Mouse (Mus musculus): ENCODE results near the gene Ddx23. TPM values are rescaled to one million over a fixed set of nuclear protein-coding genes. Genes with fewer than 3 reads are reported as not detected.

Gene Ddx23
- polyA plus RNA-seq, 1 experiment from 2014 or later = 16.5 TPM

- no peak; the same call in 1 of the 2 replicates for ATAC-seq (ENCODE audit: extremely low read depth, insufficient number of reproducible peaks, low FRiP score, low TSS enrichment)
- Histone ChIP-seq H3K4me1 (peaks cover 74% of the 10 kb centered on the region), H3K4me3 (peak overlapping the region; percentile 77), H3K27me3 (replicated peaks) (peaks cover 87% of the 10 kb centered on the region), H3K27ac (replicated peaks) (no peak overlapping the region), H3K36me3 (no peaks in the 10 kb centered on the region), H3K9me3 (no peaks in the 10 kb centered on the region), H3K9ac (peak overlapping the region; percentile 80), H3K4me2 (peak overlapping the region; percentile 93)
- WGBS = under 1% methylated on average over 18 of the region's 18 CpGs
Measured at GRCm38 (mm10) chr15:98631493-98631892, 31.2 kb downstream of the Ddx23 start.

GRCm38 (mm10) chr15:98630540-98630939 is 32.2 kb downstream of the Ddx23 start, which contains the start of gene Cacnb3:
Gene Cacnb3, plus strand, starts transcription at chr15:98630840.
- 49% methylated on average over 3 of the region's 4 CpGs for WGBS
- Histone ChIP-seq H3K27ac (replicated peaks) (no peak within 1 kb of the TSS), H3K27me3 (replicated peaks) (peaks cover 78% of the 10 kb centered on the region), H3K4me3 (peak within 1 kb of the TSS; percentile 77), H3K9ac (peak within 1 kb of the TSS; percentile 80), H3K4me2 (peak within 1 kb of the TSS; percentile 93), H3K4me1 (peaks cover 74% of the 10 kb centered on the region), H3K9me3 (no peaks in the 10 kb centered on the region), H3K36me3 (no peaks in the 10 kb centered on the region)
- no peak for ATAC-seq (ENCODE audit: extremely low read depth, insufficient number of reproducible peaks, low FRiP score, low TSS enrichment)

DNA sequence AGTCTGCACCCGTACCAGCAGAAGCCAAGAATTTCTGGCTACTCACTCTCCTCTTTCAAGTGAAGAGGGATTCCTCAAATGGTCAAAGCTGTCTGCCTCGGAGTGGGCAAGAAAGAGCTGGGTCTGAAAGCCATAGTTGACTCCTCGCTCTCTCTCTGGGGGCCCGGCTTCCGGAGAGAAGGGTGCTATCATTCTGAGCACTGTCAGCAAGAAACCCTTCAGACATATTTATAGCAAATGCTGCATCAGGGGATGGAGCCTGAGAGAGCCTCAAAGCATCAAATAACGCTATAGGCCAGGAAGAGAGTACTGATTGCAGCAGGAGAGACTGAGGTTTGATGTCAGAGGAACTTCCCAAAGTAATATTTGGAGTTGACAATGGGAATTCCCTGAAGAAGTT is 33.2 kb downstream of the Ddx23 start:
- peak overlapping the region; percentile 67 for H3K9ac ChIP-seq
- 29% methylated on average over 6 of the region's 6 CpGs for WGBS
- H3K27me3 ChIP-seq (replicated peaks) = peaks cover 71% of the 10 kb centered on the region
- H3K27ac ChIP-seq (replicated peaks) = 0 out of 2 replicates have a peak overlapping the region, but pooled peaks have one; percentile 24
- H3K4me3 ChIP-seq = no peak overlapping the region
- H3K4me1 ChIP-seq = peaks cover 68% of the 10 kb centered on the region
- no peaks in the 10 kb centered on the region for H3K9me3 ChIP-seq
- H3K36me3 ChIP-seq = no peaks in the 10 kb centered on the region
- ATAC-seq (ENCODE audit: extremely low read depth, insufficient number of reproducible peaks, low FRiP score, low TSS enrichment) = no peak
- peak overlapping the region; percentile 62 for H3K4me2 ChIP-seq

DNA sequence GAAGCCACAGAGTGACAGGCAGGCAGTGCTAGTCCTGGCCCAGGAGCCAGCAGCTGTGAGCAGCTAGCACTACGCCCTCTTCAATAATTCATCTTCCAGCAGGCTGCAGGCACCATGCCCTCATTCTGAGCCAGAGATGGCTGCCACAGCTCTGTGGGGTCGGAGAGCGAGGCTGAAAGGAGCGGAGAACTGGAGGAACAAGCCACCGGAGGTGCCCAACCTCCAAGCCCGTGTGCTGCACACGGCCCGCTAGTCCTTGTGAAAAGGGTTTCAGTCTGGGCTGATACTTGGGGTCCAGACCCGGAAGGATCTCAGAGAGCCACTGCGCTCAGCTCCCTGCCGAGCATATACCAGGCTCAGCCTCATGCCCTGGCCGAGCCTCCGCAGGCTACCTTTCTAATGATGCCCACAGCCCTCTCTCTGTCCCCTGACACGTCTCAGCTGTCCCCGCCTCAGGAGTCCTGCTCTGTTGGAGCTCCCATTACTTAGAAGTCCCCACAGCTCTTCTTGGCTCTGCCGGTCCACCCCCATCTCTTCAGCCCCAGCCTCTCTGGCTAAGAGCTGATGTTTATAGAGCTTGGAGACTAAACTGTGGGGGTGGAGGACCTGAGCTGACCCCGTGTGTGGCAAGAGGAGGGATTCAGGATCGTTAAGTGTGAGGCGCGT is 34.0 kb downstream of the Ddx23 start:
- peaks cover 64% of the 10 kb centered on the region for H3K27me3 ChIP-seq (replicated peaks)
- peak overlapping the region; percentile 62 for H3K4me2 ChIP-seq
- ATAC-seq (ENCODE audit: extremely low read depth, insufficient number of reproducible peaks, low FRiP score, low TSS enrichment) = no peak
- H3K9ac ChIP-seq = peak overlapping the region; percentile 67
- H3K4me3 ChIP-seq = peak overlapping the region; percentile 32
- whole genome bisulfite sequencing = 13% methylated on average over 20 of the region's 20 CpGs
- no peaks in the 10 kb centered on the region for H3K36me3 ChIP-seq
- peaks cover 61% of the 10 kb centered on the region for H3K4me1 ChIP-seq
- H3K27ac ChIP-seq (replicated peaks) = peak overlapping the region; percentile 24; the same call in 1 of the 2 replicates
- 0 out of 2 replicates have a peak, but pooled peaks cover 3% of the 10 kb centered on the region for H3K9me3 ChIP-seq

DNA sequence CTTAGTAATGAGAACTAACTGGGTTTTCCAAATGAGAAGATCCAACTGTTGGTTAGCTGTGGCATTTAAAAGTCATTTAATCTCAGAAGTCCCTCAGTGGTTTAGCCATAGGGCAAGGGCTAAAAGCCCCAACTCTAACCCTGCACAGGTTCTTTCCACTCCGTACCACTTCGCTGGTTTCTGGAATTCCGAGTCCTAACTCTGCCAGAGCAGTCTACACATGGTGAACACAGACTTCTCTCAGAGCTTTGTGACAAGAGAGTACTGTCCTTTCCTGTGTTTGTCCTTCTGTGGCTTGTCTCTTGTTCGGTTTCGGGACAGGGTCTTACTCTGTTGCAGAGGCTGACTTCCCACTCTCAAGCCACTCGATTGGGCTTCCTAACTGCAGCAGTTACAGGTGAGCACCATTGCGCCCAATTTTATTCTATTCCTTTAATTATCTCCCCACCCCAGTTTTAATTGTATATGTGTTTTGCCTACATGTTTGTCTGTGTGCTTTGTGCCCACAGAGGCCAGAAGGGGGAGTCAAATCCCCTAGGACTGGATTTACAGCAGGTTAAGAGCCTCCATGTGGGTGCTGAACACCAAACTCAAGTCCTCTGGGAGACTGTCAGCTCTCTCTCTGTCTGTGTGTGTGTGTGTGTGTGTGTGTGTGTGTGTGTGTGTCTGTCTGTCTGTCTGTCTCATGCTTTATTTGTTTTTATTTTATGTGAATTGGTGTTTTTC is 36.0 kb downstream of the Ddx23 start:
- ATAC-seq (ENCODE audit: extremely low read depth, insufficient number of reproducible peaks, low FRiP score, low TSS enrichment) = no peak
- H3K4me1 ChIP-seq = peaks cover 42% of the 10 kb centered on the region
- 0 out of 2 replicates have a peak, but pooled peaks cover 4% of the 10 kb centered on the region for H3K9me3 ChIP-seq
- peaks cover 56% of the 10 kb centered on the region for H3K27me3 ChIP-seq (replicated peaks)
- no peaks in the 10 kb centered on the region for H3K36me3 ChIP-seq
- no peak overlapping the region for H3K9ac ChIP-seq
- no peak overlapping the region for H3K4me3 ChIP-seq
- H3K27ac ChIP-seq (replicated peaks) = no peak overlapping the region
- 69% methylated on average over 7 of the region's 7 CpGs for WGBS
- H3K4me2 ChIP-seq = 0 out of 2 replicates have a peak overlapping the region, but pooled peaks have one; percentile 16

- no peak for ATAC-seq (ENCODE audit: extremely low read depth, insufficient number of reproducible peaks, low FRiP score, low TSS enrichment)
- Histone ChIP-seq H3K4me2 (0 out of 2 replicates have a peak overlapping the region, but pooled peaks have one; percentile 16), H3K9me3 (0 out of 2 replicates have a peak, but pooled peaks cover 4% of the 10 kb centered on the region), H3K9ac (no peak overlapping the region), H3K27ac (replicated peaks) (0 out of 2 replicates have a peak overlapping the region, but pooled peaks have one; percentile 20), H3K27me3 (replicated peaks) (peaks cover 54% of the 10 kb centered on the region), H3K4me3 (no peak overlapping the region), H3K4me1 (peaks cover 37% of the 10 kb centered on the region), H3K36me3 (no peaks in the 10 kb centered on the region)
- 23% methylated on average over 8 of the region's 8 CpGs for WGBS
Measured at GRCm38 (mm10) chr15:98626078-98626477, 36.6 kb downstream of the Ddx23 start.

- ATAC-seq (ENCODE audit: extremely low read depth, insufficient number of reproducible peaks, low FRiP score, low TSS enrichment) = no peak
- Histone ChIP-seq H3K27ac (replicated peaks) (no peak overlapping the region), H3K9ac (no peak overlapping the region), H3K9me3 (0 out of 2 replicates have a peak, but pooled peaks cover 4% of the 10 kb centered on the region), H3K4me3 (no peak overlapping the region), H3K4me2 (no peak overlapping the region), H3K4me1 (peaks cover 15% of the 10 kb centered on the region), H3K36me3 (no peaks in the 10 kb centered on the region), H3K27me3 (replicated peaks) (peaks cover 33% of the 10 kb centered on the region)
- 40% methylated on average over 5 of the region's 5 CpGs for WGBS
Measured at GRCm38 (mm10) chr15:98623361-98623821, 39.3 kb downstream of the Ddx23 start.

DNA sequence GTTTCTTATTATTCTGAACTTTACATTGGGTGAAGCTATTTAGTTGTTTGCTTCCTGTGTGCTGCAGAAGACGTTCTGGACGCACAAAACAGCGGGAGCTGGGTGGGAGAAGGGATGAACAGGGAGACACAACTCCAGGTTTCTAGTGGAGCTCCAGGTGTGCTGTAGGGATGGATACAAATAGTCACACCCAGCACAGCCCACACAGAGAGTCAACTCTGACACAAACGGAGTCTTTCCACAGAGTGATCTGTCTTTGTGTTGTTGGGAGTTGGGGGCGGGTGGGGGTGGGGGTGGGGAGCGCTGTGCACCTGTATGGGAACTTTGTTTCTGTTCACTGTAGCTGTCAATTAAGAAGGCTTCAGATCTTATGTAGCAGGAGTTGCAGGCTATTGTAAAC is 40.0 kb downstream of the Ddx23 start:
- 33% methylated on average over 6 of the region's 6 CpGs for WGBS
- no peaks in the 10 kb centered on the region for H3K36me3 ChIP-seq

DNA sequence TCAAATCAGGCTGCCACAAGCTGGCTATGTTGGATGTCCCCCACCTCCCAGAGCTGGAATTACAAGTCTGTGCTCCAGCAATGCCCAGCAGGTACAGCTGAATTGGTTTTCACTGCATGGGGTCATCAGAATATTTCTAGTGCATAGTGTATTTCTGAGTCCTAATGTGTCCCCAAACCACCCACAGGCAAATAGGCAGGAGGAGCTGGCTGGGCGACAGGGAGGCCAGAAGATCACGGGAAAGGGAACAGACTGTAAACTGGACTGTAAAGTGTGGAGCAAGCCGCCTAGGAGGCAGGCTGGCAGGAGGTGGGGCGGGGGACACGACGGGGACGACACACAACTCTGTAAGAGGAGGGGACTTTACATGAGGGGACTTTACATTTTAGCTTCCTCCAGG is 40.5 kb downstream of the Ddx23 start:
- Histone ChIP-seq H3K27ac (replicated peaks) (no peak overlapping the region), H3K4me1 (peaks cover 15% of the 10 kb centered on the region), H3K4me3 (no peak overlapping the region), H3K9me3 (0 out of 2 replicates have a peak, but pooled peaks cover 4% of the 10 kb centered on the region), H3K4me2 (no peak overlapping the region), H3K9ac (no peak overlapping the region), H3K36me3 (no peaks in the 10 kb centered on the region), H3K27me3 (replicated peaks) (peaks cover 22% of the 10 kb centered on the region)
- ATAC-seq (ENCODE audit: extremely low read depth, insufficient number of reproducible peaks, low FRiP score, low TSS enrichment) = no peak
- WGBS = 10% methylated on average over 7 of the region's 7 CpGs

More for the DNA sequence above, 40.0 kb downstream of the Ddx23 start:
- H3K4me2 ChIP-seq = no peak overlapping the region
- ATAC-seq (ENCODE audit: extremely low read depth, insufficient number of reproducible peaks, low FRiP score, low TSS enrichment) = no peak
- peaks cover 12% of the 10 kb centered on the region for H3K4me1 ChIP-seq
- H3K4me3 ChIP-seq = no peak overlapping the region
- 0 out of 2 replicates have a peak, but pooled peaks cover 4% of the 10 kb centered on the region for H3K9me3 ChIP-seq
- no peak overlapping the region for H3K27ac ChIP-seq (replicated peaks)
- no peak overlapping the region for H3K9ac ChIP-seq
- peaks cover 26% of the 10 kb centered on the region for H3K27me3 ChIP-seq (replicated peaks)

DNA sequence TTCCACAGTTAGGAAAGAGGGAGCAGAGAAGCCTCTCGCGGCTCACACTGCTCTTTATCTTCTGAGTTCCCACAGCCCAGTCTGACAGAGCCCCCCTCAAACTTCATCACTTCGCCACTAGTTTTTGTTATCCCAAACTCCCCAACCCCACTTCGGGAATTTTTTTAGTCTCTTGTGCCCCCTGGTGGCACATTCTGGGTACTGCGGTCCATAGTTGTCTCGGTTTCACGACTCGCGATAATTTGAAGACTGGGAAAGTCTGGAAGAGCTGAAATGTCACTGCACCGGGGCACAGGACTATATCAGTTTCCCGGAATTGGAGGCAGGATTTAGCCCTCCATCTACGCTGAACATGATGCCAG is 45.5 kb downstream of the Ddx23 start:
- Histone ChIP-seq H3K4me3 (peak overlapping the region; percentile 26; the same call in 1 of the 2 replicates), H3K4me1 (peaks cover 34% of the 10 kb centered on the region), H3K27ac (replicated peaks) (0 out of 2 replicates have a peak overlapping the region, but pooled peaks have one; percentile 78), H3K36me3 (no peaks in the 10 kb centered on the region), H3K4me2 (peak overlapping the region; percentile 57), H3K9ac (peak overlapping the region; percentile 73), H3K27me3 (replicated peaks) (peaks cover 12% of the 10 kb centered on the region; the same call in 1 of the 2 replicates), H3K9me3 (no peaks in the 10 kb centered on the region)
- ATAC-seq (ENCODE audit: extremely low read depth, insufficient number of reproducible peaks, low FRiP score, low TSS enrichment) = no peak
- WGBS = under 1% methylated on average over 12 of the region's 12 CpGs
